Mouse (Mus musculus): ENCODE results near the gene Herc6. TPM values are rescaled to one million over a fixed set of nuclear protein-coding genes. Genes with fewer than 3 reads are reported as not detected.

Herc6 gene
- polyA plus RNA-seq, 1 experiment from 2014 or later: 2.6 TPM

DNA sequence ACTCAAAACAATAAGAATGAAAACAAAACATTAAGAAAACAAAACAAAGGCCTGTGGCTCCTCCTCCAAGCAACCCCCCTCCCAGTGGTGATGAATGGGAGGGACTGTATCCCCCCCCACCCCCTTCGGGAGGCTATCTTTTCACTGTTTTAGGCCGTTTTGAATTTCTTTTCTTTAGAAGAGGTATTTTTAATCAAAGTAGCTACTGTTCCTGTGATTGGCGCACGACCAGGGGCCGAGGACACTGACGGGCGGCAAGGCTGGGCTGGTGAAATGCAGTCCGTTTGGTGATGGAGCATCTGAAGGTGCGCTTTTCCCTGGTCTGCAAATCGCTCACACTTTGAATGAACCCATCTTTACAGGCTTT, 121.6 kb downstream of the Herc6 start, which contains the start of gene Lancl2:
Gene Lancl2 (plus strand): TSS at position 165 of the 367 bp plus-strand sequence.
- peak; percentile 43 for ATAC-seq
- peak within 1 kb of the TSS; percentile 77 for H3K4me3 ChIP-seq (replicated peaks)
- H3K9ac ChIP-seq: peak within 1 kb of the TSS; percentile 88
- peaks cover 6% of the 10 kb centered on the region; the same call in 1 of the 2 replicates for H3K4me1 ChIP-seq (replicated peaks)
- peak within 1 kb of the TSS; percentile 97 for H3K27ac ChIP-seq
- peak within 1 kb of the TSS; percentile 71 for H3K4me2 ChIP-seq (replicated peaks)
- 0% methylated on average over 10 of the region's 10 CpGs for WGBS
- no peaks in the 10 kb centered on the region for H3K9me3 ChIP-seq
- no peaks in the 10 kb centered on the region for H3K27me3 ChIP-seq (replicated peaks)
- no peaks in the 10 kb centered on the region for H3K36me3 ChIP-seq

DNA sequence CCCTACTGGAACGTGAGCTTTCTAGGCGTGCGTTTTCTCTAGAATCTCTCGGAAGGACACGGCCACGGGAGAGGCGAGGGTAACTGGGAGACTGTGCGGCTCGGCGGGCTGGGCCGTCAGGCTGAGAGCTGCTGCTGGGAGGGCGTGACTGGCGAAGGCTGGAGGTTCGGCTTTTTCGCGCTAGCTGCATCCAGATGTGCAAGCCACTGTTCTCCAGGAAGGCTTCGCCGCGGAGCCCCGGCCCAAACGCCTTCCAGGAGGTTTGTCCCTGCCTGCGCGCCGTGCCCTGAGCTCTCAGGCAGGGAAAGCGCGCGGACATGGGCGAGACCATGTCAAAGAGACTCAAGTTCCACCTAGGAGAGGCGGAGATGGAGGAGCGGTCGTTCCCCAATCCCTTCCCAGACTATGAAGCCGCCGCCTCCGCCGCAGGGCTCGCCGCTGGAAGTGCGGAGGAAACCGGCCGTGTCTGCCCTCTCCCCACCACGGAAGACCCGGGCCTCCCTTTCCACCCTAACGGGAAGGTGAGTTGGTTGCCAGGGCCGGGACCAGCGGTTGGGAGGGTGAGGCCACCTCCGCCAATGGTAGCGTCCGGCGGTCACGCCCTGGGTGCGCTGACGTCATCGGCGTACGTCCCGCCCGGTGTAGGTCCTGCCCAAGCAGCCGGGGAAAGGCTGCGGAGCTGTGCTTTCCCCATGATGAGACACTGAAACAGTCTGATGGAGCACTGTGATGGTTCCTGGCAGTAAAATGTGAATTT, 122.1 kb downstream of the Herc6 start:
- H3K9me3 ChIP-seq: no peaks in the 10 kb centered on the region
- peak overlapping the region; percentile 77 for H3K4me3 ChIP-seq (replicated peaks)
- H3K27me3 ChIP-seq (replicated peaks): no peaks in the 10 kb centered on the region
- H3K4me2 ChIP-seq (replicated peaks): peak overlapping the region; percentile 71
- H3K4me1 ChIP-seq (replicated peaks): peaks cover 6% of the 10 kb centered on the region; the same call in 1 of the 2 replicates
- ATAC-seq: peak; percentile 100
- H3K36me3 ChIP-seq: no peaks in the 10 kb centered on the region
- under 1% methylated on average over 59 of the region's 59 CpGs for WGBS
- H3K27ac ChIP-seq: peak overlapping the region; percentile 97
- peak overlapping the region; percentile 88 for H3K9ac ChIP-seq

DNA sequence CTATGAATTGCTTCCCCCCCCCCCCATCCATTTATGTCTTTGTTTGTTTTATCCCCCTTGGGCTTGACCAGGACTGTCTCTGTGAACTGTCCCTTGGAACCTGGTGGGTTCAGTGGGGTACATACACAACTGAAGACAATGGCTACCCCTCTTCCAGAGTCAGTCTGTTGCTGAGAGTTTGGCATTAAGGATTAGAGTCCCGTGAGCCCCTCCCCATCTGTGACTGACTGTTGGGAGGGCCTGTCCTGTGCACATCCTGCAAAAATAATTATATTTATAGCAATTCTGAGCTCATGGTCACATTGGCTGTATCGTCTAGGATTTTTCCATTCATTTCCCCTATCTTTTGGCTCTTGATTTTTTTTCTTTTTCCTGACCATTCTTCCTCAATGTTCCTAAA, 122.9 kb downstream of the Herc6 start:
- Histone ChIP-seq H3K9ac (peak overlapping the region; percentile 88), H3K9me3 (no peaks in the 10 kb centered on the region), H3K36me3 (no peaks in the 10 kb centered on the region), H3K4me2 (replicated peaks) (peak overlapping the region; percentile 71), H3K4me3 (replicated peaks) (peak overlapping the region; percentile 77), H3K4me1 (replicated peaks) (peaks cover 6% of the 10 kb centered on the region; the same call in 1 of the 2 replicates), H3K27ac (peak overlapping the region; percentile 97; the same call in 1 of the 2 replicates), H3K27me3 (replicated peaks) (no peaks in the 10 kb centered on the region)
- 17% methylated on average over 2 of the region's 2 CpGs for WGBS
- peak; percentile 35 for ATAC-seq

DNA sequence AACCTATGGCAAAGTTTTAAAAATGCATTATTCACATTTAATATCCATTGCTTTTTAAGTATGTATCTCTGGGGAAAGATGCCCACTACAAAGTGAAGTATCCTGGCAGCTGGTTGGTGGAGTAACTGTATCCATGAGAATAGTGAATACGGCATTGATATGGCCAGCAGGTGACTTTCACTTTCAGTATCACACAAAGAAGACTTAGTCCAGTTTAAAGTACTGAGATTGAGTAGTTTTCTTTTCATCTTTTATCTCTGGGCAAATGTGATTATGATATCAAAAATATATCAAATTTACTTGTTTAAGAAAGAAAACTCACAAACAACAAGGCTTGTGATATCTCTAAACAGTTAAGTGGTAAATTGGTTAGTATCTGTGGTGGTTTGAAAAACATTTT, 125.9 kb downstream of the Herc6 start:
- WGBS: 80% methylated on average over 1 of the region's 1 CpGs
- Histone ChIP-seq H3K27ac (no peak overlapping the region), H3K36me3 (no peaks in the 10 kb centered on the region), H3K9ac (no peak overlapping the region), H3K4me2 (replicated peaks) (no peak overlapping the region), H3K27me3 (replicated peaks) (no peaks in the 10 kb centered on the region), H3K4me3 (replicated peaks) (no peak overlapping the region), H3K9me3 (no peaks in the 10 kb centered on the region), H3K4me1 (replicated peaks) (peaks cover 6% of the 10 kb centered on the region; the same call in 1 of the 2 replicates)
- ATAC-seq: no peak

DNA sequence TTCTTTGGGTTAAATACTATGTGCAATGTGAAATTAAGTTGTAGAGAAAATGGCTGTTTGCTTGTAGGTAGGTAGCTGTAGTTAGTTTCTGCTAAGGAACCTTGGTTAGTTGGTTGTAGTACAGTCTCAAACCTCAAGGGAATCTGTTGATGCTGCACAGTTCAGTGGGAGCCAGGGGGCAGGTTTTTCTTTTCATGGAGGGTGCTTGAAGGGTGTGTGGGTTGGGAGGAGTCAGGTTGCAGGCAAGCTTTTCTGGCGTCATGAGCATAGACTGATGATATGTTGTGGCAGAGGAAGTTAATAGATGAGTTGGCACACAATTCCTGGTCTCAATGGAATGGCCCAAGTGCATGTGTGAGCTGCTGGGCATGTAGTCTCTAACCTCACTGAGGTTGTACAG, 130.9 kb downstream of the Herc6 start:
- ATAC-seq: no peak
- 17% methylated on average over 1 of the region's 1 CpGs for whole genome bisulfite sequencing
- Histone ChIP-seq H3K9ac (no peak overlapping the region), H3K27me3 (replicated peaks) (no peaks in the 10 kb centered on the region), H3K4me1 (replicated peaks) (no peaks in the 10 kb centered on the region), H3K27ac (no peak overlapping the region), H3K9me3 (no peaks in the 10 kb centered on the region), H3K36me3 (no peaks in the 10 kb centered on the region), H3K4me2 (replicated peaks) (no peak overlapping the region), H3K4me3 (replicated peaks) (no peak overlapping the region)

Other genes with a start within 250 kb of the Herc6 start
- gene Vmn1r17, start 217.3 kb upstream of the Herc6 start, polyA plus RNA-seq (2015; fragmentation: Nextera tagmentation; extraction: Ambion mirVana): not detected in 2 replicates
- gene Vmn1r18, start 185.2 kb upstream of the Herc6 start, polyA plus RNA-seq (2015; fragmentation: Nextera tagmentation; extraction: Ambion mirVana): not detected in 2 replicates
- gene Vmn1r19, start 177.2 kb upstream of the Herc6 start, polyA plus RNA-seq (2015; fragmentation: Nextera tagmentation; extraction: Ambion mirVana): not detected in 2 replicates
- not detected in 2 replicates for gene Vmn1r20, start 152.1 kb upstream of the Herc6 start, polyA plus RNA-seq (2015; fragmentation: Nextera tagmentation; extraction: Ambion mirVana)
- 4.1 and 4.4 TPM in 2 replicates for gene Ppm1k, start 45.5 kb upstream of the Herc6 start, polyA plus RNA-seq (2015; fragmentation: Nextera tagmentation; extraction: Ambion mirVana)
- 19.4 and 21.9 TPM in 2 replicates for gene Pyurf, start 111.1 kb downstream of the Herc6 start, polyA plus RNA-seq (2015; fragmentation: Nextera tagmentation; extraction: Ambion mirVana)
- gene Lancl2, start 121.5 kb downstream of the Herc6 start, polyA plus RNA-seq (2015; fragmentation: Nextera tagmentation; extraction: Ambion mirVana): 17.8 and 19.5 TPM in 2 replicates
- gene Vopp1, start 244.2 kb downstream of the Herc6 start, polyA plus RNA-seq (2015; fragmentation: Nextera tagmentation; extraction: Ambion mirVana): 30.9 and 32.3 TPM in 2 replicates